Mouse (Mus musculus) forebrain, embryonic 10.5 days (tissue): ENCODE results near the gene Mia3. TPM values are rescaled to one million over a fixed set of nuclear protein-coding genes. Genes with fewer than 3 reads are reported as not detected.

ENCODE experiments used
- DNase-seq: peaks from one replicate; pipeline ENCODE4 v3.0.0-alpha.2; 2017; ENCODE audit warnings: low spot score; ENCODE audit errors: extremely low spot score
- H3K27ac ChIP-seq: fragments of 300-500 bp; sonication (generic); 2 replicates; pipeline ENCODE4 v1.5.1; 2016; ENCODE audit warnings: mild to moderate bottlenecking
- H3K27me3 ChIP-seq: fragments of 300-500 bp; sonication (generic); 2 replicates; pipeline ENCODE4 v1.6.1; 2016; ENCODE audit warnings: mild to moderate bottlenecking; ENCODE audit not compliant: poor library complexity, severe bottlenecking
- H3K36me3 ChIP-seq: fragments of 300-500 bp; sonication (generic); replicated peaks from 2 replicates; pipeline ENCODE4 v1.6.1; 2016; ENCODE audit warnings: mild to moderate bottlenecking, moderate library complexity
- H3K4me1 ChIP-seq: fragments of 300-500 bp; sonication (generic); 2 replicates; pipeline ENCODE4 v1.6.1; 2016
- H3K4me3 ChIP-seq: fragments of 300-500 bp; sonication (generic); 2 replicates; pipeline ENCODE4 v1.5.1; 2016; ENCODE audit warnings: mild to moderate bottlenecking, moderate library complexity
- H3K9me3 ChIP-seq: fragments of 300-500 bp; sonication (generic); 2 replicates; pipeline ENCODE4 v1.6.1; 2016; ENCODE audit warnings: mild to moderate bottlenecking, moderate library complexity
- WGBS: fragments of 180-500 bp; shearing (Covaris S2); methylation state at CpG from one replicate; pipeline ENCODE4 v1.1.7; 2016; 5-methylcytosine and 5-hydroxymethylcytosine counted together
- polyA plus RNA-seq: library from polyadenylated mRNA; unstranded; fragments of >200 nt; fragmentation: Nextera tagmentation; extraction: Ambion mirVana; gene quantifications from 2 replicates; pipeline ENCODE4 v1.2.1, GENCODE M21; 2016

Gene Mia3
- polyA plus RNA-seq, 1 experiment from 2014 or later, result 97.9 TPM

- WGBS, result 94% methylated on average over 4 of the region's 4 CpGs
- Histone ChIP-seq H3K9me3 (no peaks in the 10 kb centered on the region), H3K36me3 (peaks cover 91% of the 10 kb centered on the region), H3K27me3 (no peaks in the 10 kb centered on the region), H3K4me1 (no peaks in the 10 kb centered on the region), H3K27ac (no peak overlapping the region), H3K4me3 (no peak overlapping the region)
- no peak for DNase-seq
Observed at GRCm38 (mm10) chr1:183289576-183289975, 79.8 kb downstream of the Mia3 start.

GRCm38 (mm10) chr1:183288351-183288750 lies 81.0 kb downstream of the Mia3 start:
- Histone ChIP-seq H3K27ac (no peak overlapping the region), H3K36me3 (peaks cover 97% of the 10 kb centered on the region), H3K27me3 (no peaks in the 10 kb centered on the region), H3K4me1 (no peaks in the 10 kb centered on the region), H3K9me3 (no peaks in the 10 kb centered on the region), H3K4me3 (no peak overlapping the region)
- 93% methylated on average over 3 of the region's 3 CpGs for WGBS
- no peak for DNase-seq

Other genes starting within 250 kb of the Mia3 start
- gene Disp1, start 148.0 kb downstream of the Mia3 start, polyA plus RNA-seq, result 9.2 and 10.3 TPM in 2 replicates
- 46.1 and 47.7 TPM in 2 replicates for gene Aida, start 73.0 kb downstream of the Mia3 start, polyA plus RNA-seq
- 35.5 and 36.4 TPM in 2 replicates for gene Brox, start 72.3 kb downstream of the Mia3 start, polyA plus RNA-seq
- gene Taf1a, start 19.4 kb upstream of the Mia3 start, polyA plus RNA-seq, result 22.1 and 24.5 TPM in 2 replicates
- gene Hhipl2, start 48.7 kb upstream of the Mia3 start, polyA plus RNA-seq, result 0.07 and 0.09 TPM in 2 replicates